8 mouse cellular contexts compared by ENCODE assay signal in genomic region chr12:71293960-71294942, GRCm38 (mm10). TPM values are rescaled to one million over a fixed set of nuclear protein-coding genes. Genes with fewer than 3 reads are reported as not detected.
DNase-seq lines count a peak whose midpoint lies in the region; ATAC-seq and TF ChIP-seq lines count a peak whose summit lies in the region.

No protein-coding gene starts in this region.

- peak overlapping the region; percentile 5 for H3K4me3 ChIP-seq in spleen, adult 2 months (ENCODE audit: extremely low read depth, insufficient read depth, insufficient read length)
- peak overlapping the region; percentile 15 for H3K4me3 ChIP-seq in megakaryocyte, embryonic 14.5 days (replicated peaks)

- no peaks in the 10 kb centered on the region for H3K36me3 ChIP-seq in spleen, adult 2 months (ENCODE audit: control insufficient read depth, insufficient read depth, low read length)
- no peaks in the 10 kb centered on the region for H3K36me3 ChIP-seq in megakaryocyte, embryonic 14.5 days (replicated peaks; ENCODE audit: low read length)

- H3K27ac ChIP-seq in spleen, adult 2 months (ENCODE audit: insufficient read depth, low read length): no peak overlapping the region

- H3K27me3 ChIP-seq in spleen, adult 2 months (ENCODE audit: control insufficient read depth, insufficient read depth, low read length): no peaks in the 10 kb centered on the region
- H3K27me3 ChIP-seq in megakaryocyte, embryonic 14.5 days (replicated peaks): peaks cover 5% of the 10 kb centered on the region

- no peaks in the 10 kb centered on the region for H3K4me1 ChIP-seq in spleen, adult 2 months (ENCODE audit: control insufficient read depth, insufficient read depth, insufficient read length)
- H3K4me1 ChIP-seq in megakaryocyte, embryonic 14.5 days: no peaks in the 10 kb centered on the region

- no peak for TF ChIP-seq CTCF in spleen, adult 2 months (IDR thresholded peaks at IDR 0.05; ENCODE audit: extremely low read depth, insufficient read depth, insufficient read length, insufficient replicate concordance)

- peak; percentile 97 for ATAC-seq in granulocyte monocyte progenitor cell, adult 5-6 weeks (replicated peaks; ENCODE audit: poor library complexity, severe bottlenecking)

- DNase-seq in spleen, adult 2 months (ENCODE audit: low read depth in 1 of 2, low spot score in 2 of 2): no peak
- no peak for DNase-seq in spleen, postnatal 36 days (ENCODE audit: low spot score in 2 of 2)
- peak; percentile 52 for DNase-seq in thymus, postnatal 4 days
- no peak for DNase-seq in gastrocnemius, postnatal 25 days
- DNase-seq in gastrocnemius, postnatal 4 days (ENCODE audit: low spot score in 2 of 2): no peak
- DNase-seq in testis, postnatal 14 days (ENCODE audit: low spot score): no peak

- TF ChIP-seq POLR2A in spleen, adult 2 months (IDR thresholded peaks at IDR 0.05; ENCODE audit: low read depth, low read length): no peak

- 27% methylated on average over 22 of the region's 22 CpGs for WGBS in spleen, adult 2 months

- H3K9me3 ChIP-seq in megakaryocyte, embryonic 14.5 days: peaks cover 7% of the 10 kb centered on the region; the same call in 1 of the 2 replicates

RNA-seq across cellular contexts. Expression of gene Dact1, which starts 15.4 kb away (rescaled TPM):
- 4.7 and 7.2 TPM in 2 replicates for polyA plus RNA-seq in spleen, adult 2 months (2012; rRNA removed)
- total RNA-seq in granulocyte monocyte progenitor cell, adult 5-6 weeks (2014; fragmentation: Nextera tagmentation): 0.51 and 0.80 TPM in 2 replicates
- total RNA-seq in granulocyte monocyte progenitor cell, adult 5-6 weeks (2017): 0.47 TPM in 1 of 2 replicates, not detected in the other
- 0.11 TPM in 1 of 2 replicates, not detected in the other for polyA plus RNA-seq in megakaryocyte, embryonic 14.5 days (2012; ENCODE audit: insufficient read depth, low replicate concordance)
- 1 to 10 TPM; 5.9 to 6.5 TPM for total RNA-seq in gastrocnemius, postnatal 25 days (2021)
- total RNA-seq in gastrocnemius, postnatal 4 days (2021): 10 to 100 TPM; 36.5 to 39.1 TPM

Comparison
In these comparisons a context has a peak if more than half of its experiments do, and no peak if none do; other contexts are left out.
1. RNA of gene Dact1, which starts 15.4 kb away (total RNA-seq): 36.5 to 39.1 TPM in gastrocnemius, postnatal 4 days; 5.9 to 6.5 TPM in gastrocnemius, postnatal 25 days and 0.47 to 0.80 TPM in granulocyte monocyte progenitor cell, adult 5-6 weeks; every median in the first group is over 4 times any median in the second.